Mouse (Mus musculus): ENCODE results near the gene Rnf135. TPM values are rescaled to one million over a fixed set of nuclear protein-coding genes. Genes with fewer than 3 reads are reported as not detected.

Rnf135 gene
- polyA plus RNA-seq, 1 experiment from 2014 or later: 10.6 TPM

DNA sequence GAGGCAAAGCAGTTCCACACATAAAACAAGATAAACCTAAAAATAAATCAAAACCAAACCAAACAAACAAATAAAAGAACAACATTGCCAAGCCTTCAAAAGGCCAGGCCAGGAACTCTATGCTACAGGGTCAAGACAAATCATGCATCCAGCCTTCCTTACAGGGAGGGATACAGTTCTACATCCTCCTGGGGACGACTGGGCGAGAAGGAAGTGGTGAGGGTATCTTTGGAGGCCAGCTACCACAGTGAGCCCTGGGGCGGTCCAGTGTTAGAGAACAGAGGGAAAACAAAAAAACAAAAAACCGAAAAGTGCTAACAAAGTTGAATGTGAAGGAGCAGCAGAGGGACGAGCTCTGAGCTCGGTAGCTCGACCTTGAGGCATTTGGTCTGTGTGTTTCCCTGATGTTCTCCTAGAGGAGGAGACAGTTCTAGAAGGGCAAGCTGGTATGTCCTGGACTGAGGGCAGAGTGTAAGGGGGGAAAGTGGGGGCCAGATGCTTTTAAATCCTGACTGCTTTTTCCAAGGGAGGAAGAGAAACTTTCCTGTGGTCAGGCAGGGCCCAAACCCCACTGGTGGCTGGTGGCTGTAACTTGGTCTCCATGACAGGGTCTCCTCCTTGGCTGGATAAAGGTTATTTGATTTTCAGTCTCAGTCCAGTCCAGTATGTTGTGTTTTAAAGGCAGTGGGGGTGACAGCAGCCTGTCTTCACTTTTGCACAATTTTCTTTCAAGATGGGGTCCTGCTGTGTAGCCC is 20.1 kb upstream of the Rnf135 start:
- no peak overlapping the region for H3K27ac ChIP-seq (replicated peaks in 1 of 2; ENCODE audit: control insufficient read depth in 1 of 2, insufficient read depth in 1 of 2, low read depth in 2 of 2, low read length in 2 of 2)
- WGBS: 62% methylated on average over 7 of the region's 7 CpGs
- H3K9ac ChIP-seq (ENCODE audit: low read length): no peak overlapping the region
- H3K36me3 ChIP-seq (ENCODE audit: control insufficient read depth, insufficient read depth, low read length): no peaks in the 10 kb centered on the region
- no peaks in the 10 kb centered on the region; the same call in 1 of the 2 replicates for H3K9me3 ChIP-seq (ENCODE audit: control insufficient read depth, low read length)
- no peak overlapping the region for H3K4me2 ChIP-seq (ENCODE audit: low read length)
- no peak overlapping the region for H3K4me3 ChIP-seq (ENCODE audit: control insufficient read depth in 1 of 2, insufficient read depth in 1 of 2, low read depth in 1 of 2, low read length in 2 of 2)
- no peak for ATAC-seq (ENCODE audit: insufficient number of reproducible peaks, insufficient read depth, low FRiP score, low read depth)
- H3K27me3 ChIP-seq (ENCODE audit: control insufficient read depth, insufficient read depth, low read length): 0 out of 2 replicates have a peak, but pooled peaks cover 5% of the 10 kb centered on the region
- no peaks in the 10 kb centered on the region for H3K4me1 ChIP-seq (ENCODE audit: control insufficient read depth in 2 of 2, insufficient read depth in 2 of 2, low read length in 2 of 2)

DNA sequence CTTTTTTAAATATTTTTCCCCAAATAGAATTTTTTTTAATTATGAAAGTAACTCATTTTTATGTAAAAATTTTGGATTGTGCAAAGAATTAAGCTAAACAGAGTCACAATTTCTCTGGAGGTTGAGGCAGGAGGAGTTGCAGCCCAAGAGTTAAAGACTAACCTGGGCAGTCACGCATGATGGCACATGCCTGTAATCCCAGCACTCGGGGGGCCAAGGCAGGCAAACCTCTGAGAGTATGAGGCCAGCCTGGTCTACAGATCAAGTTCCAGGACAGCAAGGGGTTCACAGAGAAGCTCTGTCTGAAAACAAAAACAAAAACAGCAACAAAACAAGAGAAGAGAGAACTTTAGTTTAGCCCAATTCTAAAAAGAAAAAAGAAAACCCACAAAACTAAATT is 19.4 kb upstream of the Rnf135 start:
- no peaks in the 10 kb centered on the region; the same call in 1 of the 2 replicates for H3K9me3 ChIP-seq (ENCODE audit: control insufficient read depth, low read length)
- no peak overlapping the region for H3K27ac ChIP-seq (replicated peaks in 1 of 2; ENCODE audit: control insufficient read depth in 1 of 2, insufficient read depth in 1 of 2, low read depth in 2 of 2, low read length in 2 of 2)
- H3K36me3 ChIP-seq (ENCODE audit: control insufficient read depth, insufficient read depth, low read length): no peaks in the 10 kb centered on the region
- H3K27me3 ChIP-seq (ENCODE audit: control insufficient read depth, insufficient read depth, low read length): 0 out of 2 replicates have a peak, but pooled peaks cover 2% of the 10 kb centered on the region
- WGBS: 72% methylated on average over 2 of the region's 2 CpGs
- no peak overlapping the region for H3K4me3 ChIP-seq (ENCODE audit: control insufficient read depth in 1 of 2, insufficient read depth in 1 of 2, low read depth in 1 of 2, low read length in 2 of 2)
- no peak for ATAC-seq (ENCODE audit: insufficient number of reproducible peaks, insufficient read depth, low FRiP score, low read depth)
- no peaks in the 10 kb centered on the region for H3K4me1 ChIP-seq (ENCODE audit: control insufficient read depth in 2 of 2, insufficient read depth in 2 of 2, low read length in 2 of 2)
- H3K4me2 ChIP-seq (ENCODE audit: low read length): no peak overlapping the region
- H3K9ac ChIP-seq (ENCODE audit: low read length): no peak overlapping the region

DNA sequence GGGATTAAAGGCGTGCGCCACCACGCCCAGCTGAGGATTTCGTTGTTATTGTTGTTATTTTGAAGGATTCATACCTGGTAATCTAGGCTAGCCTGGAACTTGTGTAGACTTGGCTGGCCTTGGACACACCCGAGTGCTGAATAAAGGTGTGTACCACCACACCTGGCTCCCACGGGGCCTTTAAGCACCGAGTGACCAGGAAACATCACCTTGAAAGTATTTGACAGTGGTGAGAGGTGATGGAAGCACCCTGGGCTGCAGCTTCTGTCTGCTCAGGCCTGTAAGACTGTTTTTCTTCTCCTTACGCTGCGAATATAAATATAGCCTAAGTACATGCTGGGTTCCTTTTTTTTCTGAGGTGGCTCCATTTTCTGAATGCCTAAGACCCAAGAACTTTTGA is 15.5 kb upstream of the Rnf135 start:
- no peaks in the 10 kb centered on the region for H3K27me3 ChIP-seq (ENCODE audit: control insufficient read depth, insufficient read depth, low read length)
- 84% methylated on average over 9 of the region's 9 CpGs for WGBS

DNA sequence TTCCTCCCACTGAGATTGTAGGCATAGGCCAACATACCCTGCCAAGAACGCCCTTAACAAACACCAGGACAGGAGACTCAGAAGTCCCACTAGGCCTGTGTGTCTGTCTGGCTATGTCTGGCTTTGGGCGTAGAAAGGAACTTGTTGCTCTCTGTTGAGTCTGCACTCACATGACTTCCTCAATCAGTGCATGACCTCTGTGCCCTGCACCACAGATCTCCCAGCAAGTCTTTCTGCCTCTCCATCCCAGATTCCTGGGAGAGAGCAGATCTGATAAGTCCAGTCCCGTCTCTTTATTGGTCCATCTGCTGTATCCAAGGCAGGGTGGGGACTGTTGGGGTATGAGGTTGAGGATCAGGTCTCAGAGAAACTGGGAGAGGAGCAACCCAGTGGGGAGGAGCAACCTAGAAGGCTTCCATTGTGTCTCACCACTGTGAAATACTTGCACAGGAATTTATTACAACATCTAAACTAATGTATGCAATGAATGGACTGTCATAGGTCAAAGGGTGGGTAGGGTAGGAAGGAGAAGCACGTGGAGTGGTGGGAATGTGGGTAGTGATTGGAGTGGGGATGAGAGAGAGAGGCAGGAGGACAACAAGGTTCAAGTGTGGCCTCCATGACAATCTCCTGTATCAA is 14.9 kb upstream of the Rnf135 start:
- Histone ChIP-seq H3K4me3 (ENCODE audit: control insufficient read depth in 1 of 2, insufficient read depth in 1 of 2, low read depth in 1 of 2, low read length in 2 of 2) (no peak overlapping the region), H3K27me3 (ENCODE audit: control insufficient read depth, insufficient read depth, low read length) (no peaks in the 10 kb centered on the region), H3K36me3 (ENCODE audit: control insufficient read depth, insufficient read depth, low read length) (no peaks in the 10 kb centered on the region), H3K9ac (ENCODE audit: low read length) (no peak overlapping the region), H3K27ac (replicated peaks in 1 of 2; ENCODE audit: control insufficient read depth in 1 of 2, insufficient read depth in 1 of 2, low read depth in 2 of 2, low read length in 2 of 2) (no peak overlapping the region), H3K9me3 (ENCODE audit: control insufficient read depth, low read length) (no peaks in the 10 kb centered on the region; the same call in 1 of the 2 replicates), H3K4me1 (ENCODE audit: control insufficient read depth in 2 of 2, insufficient read depth in 2 of 2, low read length in 2 of 2) (no peaks in the 10 kb centered on the region), H3K4me2 (ENCODE audit: low read length) (no peak overlapping the region)
- 60% methylated on average over 4 of the region's 4 CpGs for WGBS
- ATAC-seq (ENCODE audit: insufficient number of reproducible peaks, insufficient read depth, low FRiP score, low read depth): no peak

More for the DNA sequence above, 15.5 kb upstream of the Rnf135 start:
- no peak overlapping the region for H3K9ac ChIP-seq (ENCODE audit: low read length)
- no peaks in the 10 kb centered on the region; the same call in 1 of the 2 replicates for H3K9me3 ChIP-seq (ENCODE audit: control insufficient read depth, low read length)
- H3K4me2 ChIP-seq (ENCODE audit: low read length): no peak overlapping the region
- H3K4me3 ChIP-seq (ENCODE audit: control insufficient read depth in 1 of 2, insufficient read depth in 1 of 2, low read depth in 1 of 2, low read length in 2 of 2): no peak overlapping the region
- no peaks in the 10 kb centered on the region for H3K36me3 ChIP-seq (ENCODE audit: control insufficient read depth, insufficient read depth, low read length)
- no peaks in the 10 kb centered on the region for H3K4me1 ChIP-seq (ENCODE audit: control insufficient read depth in 2 of 2, insufficient read depth in 2 of 2, low read length in 2 of 2)
- no peak overlapping the region for H3K27ac ChIP-seq (replicated peaks in 1 of 2; ENCODE audit: control insufficient read depth in 1 of 2, insufficient read depth in 1 of 2, low read depth in 2 of 2, low read length in 2 of 2)
- ATAC-seq (ENCODE audit: insufficient number of reproducible peaks, insufficient read depth, low FRiP score, low read depth): no peak

DNA sequence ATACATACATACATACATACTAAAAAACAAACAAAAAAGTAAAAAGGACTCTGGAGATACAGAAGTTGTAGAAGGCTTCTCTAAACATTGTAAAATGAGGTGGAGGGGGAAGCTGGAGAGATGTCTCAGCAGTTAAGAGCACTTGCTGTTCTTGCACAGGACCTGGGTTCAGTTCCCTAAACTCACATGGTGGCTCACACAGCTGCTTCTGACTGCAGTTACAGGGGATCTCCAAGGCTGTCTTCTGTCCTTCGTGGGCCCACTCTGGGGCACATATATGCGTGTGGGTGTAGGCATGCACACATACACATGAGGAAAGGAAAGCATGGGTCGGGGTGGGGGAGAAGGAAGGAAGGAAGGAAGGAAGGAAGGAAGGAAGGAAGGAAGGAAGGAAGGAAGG is 14.0 kb upstream of the Rnf135 start:
- no peaks in the 10 kb centered on the region for H3K27me3 ChIP-seq (ENCODE audit: control insufficient read depth, insufficient read depth, low read length)
- H3K9ac ChIP-seq (ENCODE audit: low read length): no peak overlapping the region
- ATAC-seq (ENCODE audit: insufficient number of reproducible peaks, insufficient read depth, low FRiP score, low read depth): no peak
- H3K4me1 ChIP-seq (ENCODE audit: control insufficient read depth in 2 of 2, insufficient read depth in 2 of 2, low read length in 2 of 2): no peaks in the 10 kb centered on the region
- H3K4me2 ChIP-seq (ENCODE audit: low read length): no peak overlapping the region
- H3K36me3 ChIP-seq (ENCODE audit: control insufficient read depth, insufficient read depth, low read length): no peaks in the 10 kb centered on the region
- no peak overlapping the region for H3K4me3 ChIP-seq (ENCODE audit: control insufficient read depth in 1 of 2, insufficient read depth in 1 of 2, low read depth in 1 of 2, low read length in 2 of 2)
- H3K27ac ChIP-seq (replicated peaks in 1 of 2; ENCODE audit: control insufficient read depth in 1 of 2, insufficient read depth in 1 of 2, low read depth in 2 of 2, low read length in 2 of 2): no peak overlapping the region
- H3K9me3 ChIP-seq (ENCODE audit: control insufficient read depth, low read length): no peaks in the 10 kb centered on the region; the same call in 1 of the 2 replicates
- WGBS: 84% methylated on average over 3 of the region's 3 CpGs

DNA sequence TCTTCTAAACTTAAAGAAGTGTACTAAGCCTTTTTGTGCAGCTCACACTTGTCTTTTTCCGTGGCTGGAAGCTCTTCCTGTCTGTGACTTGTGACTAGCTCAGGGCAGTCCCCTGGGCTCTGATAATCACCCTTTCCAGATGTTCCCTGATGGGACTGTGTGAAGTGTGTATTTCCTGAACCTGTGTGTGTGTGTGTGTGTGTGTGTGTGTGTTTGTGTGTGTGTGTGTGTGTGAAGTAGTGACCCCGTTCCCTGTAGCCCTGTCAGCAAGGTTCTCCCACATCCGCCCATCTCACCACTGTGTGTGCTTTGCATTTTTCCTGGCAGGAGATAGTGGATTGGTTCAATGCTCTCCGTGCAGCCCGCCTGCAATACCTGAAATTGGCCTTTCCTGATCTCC is 13.3 kb upstream of the Rnf135 start:
- Histone ChIP-seq H3K27ac (replicated peaks in 1 of 2; ENCODE audit: control insufficient read depth in 1 of 2, insufficient read depth in 1 of 2, low read depth in 2 of 2, low read length in 2 of 2) (no peak overlapping the region), H3K27me3 (ENCODE audit: control insufficient read depth, insufficient read depth, low read length) (no peaks in the 10 kb centered on the region), H3K9me3 (ENCODE audit: control insufficient read depth, low read length) (no peaks in the 10 kb centered on the region; the same call in 1 of the 2 replicates), H3K36me3 (ENCODE audit: control insufficient read depth, insufficient read depth, low read length) (no peaks in the 10 kb centered on the region), H3K4me1 (ENCODE audit: control insufficient read depth in 2 of 2, insufficient read depth in 2 of 2, low read length in 2 of 2) (no peaks in the 10 kb centered on the region), H3K9ac (ENCODE audit: low read length) (no peak overlapping the region), H3K4me3 (ENCODE audit: control insufficient read depth in 1 of 2, insufficient read depth in 1 of 2, low read depth in 1 of 2, low read length in 2 of 2) (no peak overlapping the region), H3K4me2 (ENCODE audit: low read length) (no peak overlapping the region)
- 50% methylated on average over 5 of the region's 5 CpGs for WGBS
- no peak for ATAC-seq (ENCODE audit: insufficient number of reproducible peaks, insufficient read depth, low FRiP score, low read depth)

DNA sequence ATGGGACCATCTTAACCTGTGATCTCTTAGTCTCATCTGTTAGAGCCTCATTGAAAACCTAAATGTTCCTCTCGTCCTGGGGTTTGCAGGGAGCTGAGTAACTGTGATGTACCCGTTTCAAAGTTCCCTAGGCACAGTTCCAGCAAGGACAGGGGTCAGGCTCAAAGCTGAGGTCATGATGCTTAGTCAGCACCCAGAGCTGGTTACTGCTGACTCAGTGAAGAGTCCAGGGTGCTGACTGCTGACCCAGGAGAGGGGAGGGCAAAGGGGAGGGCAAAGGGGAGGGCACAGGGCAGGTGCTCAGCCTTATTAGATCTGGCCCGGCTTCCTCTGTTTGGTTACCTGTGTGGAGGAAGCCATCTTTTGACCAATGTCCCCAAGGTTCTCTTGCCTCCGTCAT is 11.8 kb upstream of the Rnf135 start:
- Histone ChIP-seq H3K27me3 (ENCODE audit: control insufficient read depth, insufficient read depth, low read length) (no peaks in the 10 kb centered on the region), H3K9me3 (ENCODE audit: control insufficient read depth, low read length) (no peaks in the 10 kb centered on the region), H3K4me3 (ENCODE audit: control insufficient read depth in 1 of 2, insufficient read depth in 1 of 2, low read depth in 1 of 2, low read length in 2 of 2) (no peak overlapping the region), H3K27ac (replicated peaks in 1 of 2; ENCODE audit: control insufficient read depth in 1 of 2, insufficient read depth in 1 of 2, low read depth in 2 of 2, low read length in 2 of 2) (no peak overlapping the region), H3K4me1 (ENCODE audit: control insufficient read depth in 2 of 2, insufficient read depth in 2 of 2, low read length in 2 of 2) (no peaks in the 10 kb centered on the region; a peak in 1 of 4 replicates), H3K36me3 (ENCODE audit: control insufficient read depth, insufficient read depth, low read length) (no peaks in the 10 kb centered on the region), H3K9ac (ENCODE audit: low read length) (no peak overlapping the region), H3K4me2 (ENCODE audit: low read length) (no peak overlapping the region)
- WGBS: 65% methylated on average over 4 of the region's 4 CpGs
- no peak for ATAC-seq (ENCODE audit: insufficient number of reproducible peaks, insufficient read depth, low FRiP score, low read depth)

Measured in heart, embryonic 14.5 days (tissue).